Mouse (Mus musculus): Measurements from ENCODE around the gene Dvl1.

GRCm38 (mm10) chr4:155859318-155859717 is 12.1 kb downstream of the Dvl1 start:
- TF ChIP-seq MAFK (IDR thresholded peaks at IDR 0.05; ENCODE audit: insufficient read depth, low read depth, low read length): no peak
- 0 out of 2 replicates have a peak, but pooled peaks have one; percentile 34 for TF ChIP-seq HCFC1 (IDR thresholded peaks at IDR 0.05; ENCODE audit: borderline replicate concordance, insufficient read depth, low read length)

Measured in ES-E14 (cell line).